Mouse (Mus musculus) liver, postnatal 0 days (tissue): Measurements from ENCODE around the gene M1ap.
A peak's percentile ranks its signal among the peaks of the same experiment; 100 is the strongest.

Source experiments
- CTCF ChIP-seq: sonication (generic); IDR thresholded peaks from 2 replicates; pipeline ENCODE4 v1.5.1; 2016; ENCODE audit warnings: antibody characterized with exemption, low read depth
- EP300 ChIP-seq: IDR thresholded peaks from 2 replicates; pipeline ENCODE4 v1.6.1; 2016; ENCODE audit warnings: antibody characterized with exemption, low read depth, mild to moderate bottlenecking

- TF ChIP-seq CTCF (no peak), EP300 (peak; percentile 34; the same call in 1 of the 2 replicates)
Measured at GRCm38 (mm10) chr6:82902559-82902958, 44.1 kb upstream of the M1ap start.
